Mouse (Mus musculus): Measurements from ENCODE around the gene Bmpr1a. TPM values are rescaled to one million over a fixed set of nuclear protein-coding genes. Genes with fewer than 3 reads are reported as not detected.

Bmpr1a gene
- polyA plus RNA-seq (2017; shearing (Covaris generic)) = 1.0 TPM

GRCm38 (mm10) chr14:34503325-34503647 lies at the start of gene Bmpr1a:
Bmpr1a (minus strand) TSS chr14:34503341.

GRCm38 (mm10) chr14:34522701-34523100 lies 19.6 kb upstream of the Bmpr1a start, which contains the start of gene 9230112D13Rik:
9230112D13Rik (minus strand) TSS chr14:34522801.

GRCm38 (mm10) chr14:34375415-34375904 lies 127.7 kb downstream of the Bmpr1a start, which contains the start of gene Mmrn2:
Mmrn2 (plus strand) TSS chr14:34375465.

GRCm38 (mm10) chr14:34374577-34374976 lies 128.6 kb downstream of the Bmpr1a start, which contains the start of gene Sncg:
Sncg (minus strand) TSS chr14:34374789.

Other genes starting within 250 kb of the Bmpr1a start
- gene Shld2, start 192.8 kb downstream of the Bmpr1a start, polyA plus RNA-seq (2017; shearing (Covaris generic)) = 26.1 TPM
- gene Glud1, start 192.6 kb downstream of the Bmpr1a start, polyA plus RNA-seq (2017; shearing (Covaris generic)) = 142 TPM
- gene Fam25c, start 147.9 kb downstream of the Bmpr1a start, polyA plus RNA-seq (2017; shearing (Covaris generic)) = not detected
- gene Sncg, start 128.6 kb downstream of the Bmpr1a start, polyA plus RNA-seq (2017; shearing (Covaris generic)) = not detected
- 0.06 TPM for gene Mmrn2, start 127.9 kb downstream of the Bmpr1a start, polyA plus RNA-seq (2017; shearing (Covaris generic))
- not detected for gene 9230112D13Rik, start 19.5 kb upstream of the Bmpr1a start, polyA plus RNA-seq (2017; shearing (Covaris generic))
- gene Ldb3, start 85.3 kb upstream of the Bmpr1a start, polyA plus RNA-seq (2017; shearing (Covaris generic)) = 0.04 TPM
- gene Opn4, start 96.8 kb upstream of the Bmpr1a start, polyA plus RNA-seq (2017; shearing (Covaris generic)) = not detected
- 98.1 TPM for gene Wapl, start 170.6 kb upstream of the Bmpr1a start, polyA plus RNA-seq (2017; shearing (Covaris generic))